Mouse (Mus musculus): ENCODE data around the gene Ankrd65. TPM values are rescaled to one million over a fixed set of nuclear protein-coding genes. Genes with fewer than 3 reads are reported as not detected.
"Not testable (repeated sequence)": the region's sequence is repeated elsewhere in the genome, so short reads cannot be mapped to it uniquely, and the experiment has no call there.

The Ankrd65 gene
- polyA plus RNA-seq, 1 experiment from 2014 or later: 0.07 TPM

DNA sequence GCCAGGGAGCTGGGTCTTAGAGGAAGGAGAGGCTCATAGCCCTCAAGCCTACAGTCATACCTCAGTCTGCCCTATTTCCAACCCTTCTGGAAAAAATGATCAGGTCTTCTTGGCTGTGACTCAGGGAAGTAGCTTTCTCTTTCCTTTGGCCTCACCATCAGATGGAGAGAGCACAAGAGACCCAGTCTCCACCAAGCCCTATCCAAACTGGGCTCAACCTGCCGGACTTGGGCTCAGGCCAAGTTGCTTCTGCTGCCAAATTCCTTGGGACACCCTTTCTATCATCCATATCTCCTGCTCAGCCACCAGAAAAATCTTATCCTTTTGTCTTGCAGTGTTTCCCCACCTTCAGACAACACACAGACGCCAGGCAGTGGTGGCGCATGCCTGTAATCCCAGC, 14.4 kb upstream of the Ankrd65 start:
- Histone ChIP-seq H3K27ac (replicated peaks) (no peak overlapping the region), H3K9ac (no peak overlapping the region), H3K4me1 (replicated peaks) (peaks cover 24% of the 10 kb centered on the region), H3K9me3 (replicated peaks) (no peaks in the 10 kb centered on the region), H3K27me3 (peaks cover 75% of the 10 kb centered on the region), H3K4me2 (no peak overlapping the region), H3K4me3 (replicated peaks) (no peak overlapping the region), H3K36me3 (replicated peaks) (no peaks in the 10 kb centered on the region)
- ATAC-seq (ENCODE audit: insufficient read depth): no peak
- 71% methylated on average over 3 of the region's 3 CpGs for WGBS (ENCODE audit: insufficient replicate concordance)

- WGBS (ENCODE audit: insufficient replicate concordance): 18% methylated on average over 2 of the region's 2 CpGs
- Histone ChIP-seq H3K9ac (no peak overlapping the region), H3K9me3 (replicated peaks) (no peaks in the 10 kb centered on the region), H3K27ac (replicated peaks) (no peak overlapping the region), H3K36me3 (replicated peaks) (no peaks in the 10 kb centered on the region), H3K4me2 (no peak overlapping the region), H3K27me3 (peaks cover 76% of the 10 kb centered on the region), H3K4me1 (replicated peaks) (peaks cover 24% of the 10 kb centered on the region), H3K4me3 (replicated peaks) (no peak overlapping the region)
- ATAC-seq (ENCODE audit: insufficient read depth): no peak; the same call in 1 of the 2 replicates
Measured at GRCm38 (mm10) chr4:155776704-155777335, 13.4 kb upstream of the Ankrd65 start.

GRCm38 (mm10) chr4:155777816-155778215, 12.4 kb upstream of the Ankrd65 start:
- no peak overlapping the region for H3K9ac ChIP-seq
- WGBS (ENCODE audit: insufficient replicate concordance): 41% methylated on average over 2 of the region's 2 CpGs
- H3K9me3 ChIP-seq (replicated peaks): no peaks in the 10 kb centered on the region
- H3K4me2 ChIP-seq: no peak overlapping the region
- H3K36me3 ChIP-seq (replicated peaks): no peaks in the 10 kb centered on the region
- no peak overlapping the region for H3K27ac ChIP-seq (replicated peaks)
- peaks cover 24% of the 10 kb centered on the region for H3K4me1 ChIP-seq (replicated peaks)
- H3K4me3 ChIP-seq (replicated peaks): no peak overlapping the region
- peaks cover 76% of the 10 kb centered on the region for H3K27me3 ChIP-seq
- no peak for ATAC-seq (ENCODE audit: insufficient read depth)

DNA sequence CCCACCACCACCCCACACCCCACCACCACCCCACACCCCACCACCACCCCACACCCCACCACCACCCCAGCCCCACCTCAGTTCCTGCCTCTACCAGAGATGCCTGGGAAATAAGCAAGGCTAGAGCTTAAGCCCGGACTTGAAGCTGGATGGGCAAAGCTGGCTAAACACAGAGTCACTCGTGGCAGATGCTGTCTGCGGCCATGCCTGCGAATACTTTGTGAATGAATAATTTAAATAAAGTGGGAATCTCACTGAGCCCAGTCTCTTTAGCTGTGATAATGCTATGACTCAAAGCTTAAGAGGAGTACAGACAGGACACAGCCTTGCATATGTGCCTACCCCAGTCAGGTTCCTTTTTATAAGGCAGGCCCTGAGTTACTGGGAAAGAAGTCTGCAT, 10.7 kb upstream of the Ankrd65 start:
- no peak overlapping the region for H3K4me2 ChIP-seq
- WGBS (ENCODE audit: insufficient replicate concordance): 61% methylated on average over 4 of the region's 4 CpGs
- peaks cover 28% of the 10 kb centered on the region for H3K4me1 ChIP-seq (replicated peaks)
- no peak overlapping the region for H3K27ac ChIP-seq (replicated peaks)
- H3K4me3 ChIP-seq (replicated peaks): no peak overlapping the region
- no peaks in the 10 kb centered on the region for H3K9me3 ChIP-seq (replicated peaks)
- no peaks in the 10 kb centered on the region for H3K36me3 ChIP-seq (replicated peaks)
- no peak overlapping the region for H3K9ac ChIP-seq
- ATAC-seq (ENCODE audit: insufficient read depth): no peak
- peaks cover 74% of the 10 kb centered on the region for H3K27me3 ChIP-seq

GRCm38 (mm10) chr4:155780895-155781294, 9.3 kb upstream of the Ankrd65 start:
- H3K4me3 ChIP-seq (replicated peaks): no peak overlapping the region
- 37% methylated on average over 6 of the region's 6 CpGs for WGBS (ENCODE audit: insufficient replicate concordance)
- peaks cover 30% of the 10 kb centered on the region for H3K4me1 ChIP-seq (replicated peaks)
- ATAC-seq (ENCODE audit: insufficient read depth): no peak
- peaks cover 66% of the 10 kb centered on the region for H3K27me3 ChIP-seq
- no peaks in the 10 kb centered on the region for H3K36me3 ChIP-seq (replicated peaks)
- no peak overlapping the region for H3K9ac ChIP-seq
- no peaks in the 10 kb centered on the region for H3K9me3 ChIP-seq (replicated peaks)
- H3K4me2 ChIP-seq: no peak overlapping the region
- no peak overlapping the region for H3K27ac ChIP-seq (replicated peaks)

DNA sequence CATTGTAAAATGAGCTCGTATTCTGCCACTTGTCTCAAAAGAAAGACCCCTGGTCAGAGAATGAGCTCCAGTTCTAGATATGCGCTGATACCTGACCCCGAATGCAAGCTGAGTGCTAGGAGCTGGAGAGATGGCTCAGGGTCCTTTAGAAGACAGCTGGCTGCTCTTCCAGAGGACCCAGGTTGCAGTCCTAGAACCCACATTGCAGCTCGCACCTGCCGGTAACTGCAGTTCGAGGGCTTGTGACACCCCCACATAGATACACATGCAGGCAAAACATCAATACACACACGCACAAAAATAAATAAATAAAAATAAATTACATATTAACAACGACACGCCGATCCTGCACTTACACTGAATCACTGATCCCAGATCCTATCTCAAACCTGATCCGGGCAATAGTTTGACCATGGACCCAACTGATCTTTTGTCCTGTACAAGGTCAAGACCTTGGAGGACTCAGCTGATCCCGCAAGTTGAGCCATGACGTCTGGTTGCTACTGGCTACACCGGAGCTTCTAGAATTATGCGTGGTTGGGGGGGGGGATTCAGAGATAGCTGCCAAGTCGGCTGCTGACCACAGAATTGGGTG, 6.7 kb upstream of the Ankrd65 start:
- Histone ChIP-seq H3K4me2 (peak overlapping the region; percentile 90), H3K27ac (replicated peaks) (peak overlapping the region; percentile 64), H3K27me3 (peaks cover 49% of the 10 kb centered on the region), H3K4me3 (replicated peaks) (peak overlapping the region; percentile 63), H3K9me3 (replicated peaks) (no peaks in the 10 kb centered on the region), H3K9ac (peak overlapping the region; percentile 65; the same call in 1 of the 2 replicates), H3K4me1 (replicated peaks) (peaks cover 28% of the 10 kb centered on the region), H3K36me3 (replicated peaks) (no peaks in the 10 kb centered on the region)
- peak; percentile 3; the same call in 1 of the 2 replicates for ATAC-seq (ENCODE audit: insufficient read depth)
- 36% methylated on average over 16 of the region's 16 CpGs for WGBS (ENCODE audit: insufficient replicate concordance)

GRCm38 (mm10) chr4:155784081-155784701, 6.0 kb upstream of the Ankrd65 start:
- peaks cover 34% of the 10 kb centered on the region for H3K4me1 ChIP-seq (replicated peaks)
- under 1% methylated on average over 52 of the region's 52 CpGs for WGBS (ENCODE audit: insufficient replicate concordance)
- peak overlapping the region; percentile 64 for H3K27ac ChIP-seq (replicated peaks)

DNA sequence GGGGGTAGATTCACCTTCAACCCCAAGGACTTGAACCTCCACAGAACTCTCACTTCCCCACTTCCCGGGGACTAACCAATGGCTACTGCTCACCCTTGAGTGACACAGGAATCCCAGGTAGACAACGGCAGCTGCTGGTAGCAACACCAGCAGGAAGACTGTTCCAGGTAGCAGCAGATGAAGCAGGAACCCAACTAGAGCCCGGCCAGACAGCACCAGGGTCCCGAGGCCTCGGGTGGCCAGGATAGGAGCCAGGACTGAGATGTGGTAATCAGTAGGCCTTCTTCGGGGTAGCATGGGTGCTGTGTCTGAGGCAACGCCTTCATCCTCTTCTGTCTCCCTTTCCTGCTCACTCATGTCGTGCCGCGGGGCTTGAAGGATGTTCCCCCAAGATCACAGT, 5.0 kb upstream of the Ankrd65 start:
- Histone ChIP-seq H3K9ac (no peak overlapping the region), H3K27me3 (peaks cover 43% of the 10 kb centered on the region), H3K4me2 (no peak overlapping the region), H3K27ac (replicated peaks) (no peak overlapping the region), H3K4me3 (replicated peaks) (no peak overlapping the region), H3K9me3 (replicated peaks) (no peaks in the 10 kb centered on the region), H3K4me1 (replicated peaks) (peaks cover 34% of the 10 kb centered on the region), H3K36me3 (replicated peaks) (no peaks in the 10 kb centered on the region)
- no peak for ATAC-seq (ENCODE audit: insufficient read depth)
- 75% methylated on average over 10 of the region's 10 CpGs for WGBS (ENCODE audit: insufficient replicate concordance)

More at GRCm38 (mm10) chr4:155784081-155784701, 6.0 kb upstream of the Ankrd65 start:
- H3K36me3 ChIP-seq (replicated peaks): no peaks in the 10 kb centered on the region
- peak overlapping the region; percentile 63 for H3K4me3 ChIP-seq (replicated peaks)
- peak; percentile 68 for ATAC-seq (ENCODE audit: insufficient read depth)
- H3K4me2 ChIP-seq: peak overlapping the region; percentile 90
- peaks cover 49% of the 10 kb centered on the region for H3K27me3 ChIP-seq
- peak overlapping the region; percentile 65 for H3K9ac ChIP-seq
- no peaks in the 10 kb centered on the region for H3K9me3 ChIP-seq (replicated peaks)

DNA sequence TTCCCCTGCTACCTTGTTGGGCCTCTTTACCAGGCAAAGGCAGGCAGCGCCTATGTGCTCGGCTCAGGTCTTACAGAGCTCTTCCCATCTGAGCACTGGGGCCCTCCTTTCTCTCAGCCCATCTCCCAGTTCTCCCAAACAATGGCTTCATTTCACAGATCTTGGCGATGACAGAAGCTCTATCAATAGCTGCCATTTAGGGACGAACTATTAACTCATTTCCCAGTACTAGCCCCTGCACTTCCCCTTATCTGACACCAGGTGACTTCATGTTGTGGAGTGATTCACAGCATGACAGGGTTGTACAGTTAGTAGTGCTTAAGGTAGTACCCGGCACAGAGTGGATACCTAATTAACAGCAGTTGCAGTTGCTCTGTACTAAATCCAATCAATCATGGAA, 4.4 kb upstream of the Ankrd65 start, which contains the start of gene Tmem88b:
TSS of gene Tmem88b (minus strand) at position 56 of the 400 bp plus-strand sequence.
- Histone ChIP-seq H3K27ac (replicated peaks) (no peak within 1 kb of the TSS), H3K9ac (no peak within 1 kb of the TSS)
- ATAC-seq (ENCODE audit: insufficient read depth): no peak

GRCm38 (mm10) chr4:155788300-155788699, 1.9 kb upstream of the Ankrd65 start:
- Histone ChIP-seq H3K27me3 (peaks cover 29% of the 10 kb centered on the region), H3K4me1 (replicated peaks) (peaks cover 34% of the 10 kb centered on the region), H3K9ac (no peak overlapping the region), H3K27ac (replicated peaks) (0 out of 2 replicates have a peak overlapping the region, but pooled peaks have one; percentile 14), H3K36me3 (replicated peaks) (no peaks in the 10 kb centered on the region), H3K4me3 (replicated peaks) (no peak overlapping the region), H3K4me2 (0 out of 2 replicates have a peak overlapping the region, but pooled peaks have one; percentile 10), H3K9me3 (replicated peaks) (no peaks in the 10 kb centered on the region)
- WGBS (ENCODE audit: insufficient replicate concordance): 39% methylated on average over 3 of the region's 3 CpGs
- peak; percentile 58 for ATAC-seq (ENCODE audit: insufficient read depth)

More for the DNA sequence above, 4.4 kb upstream of the Ankrd65 start, which contains the start of gene Tmem88b:
- Histone ChIP-seq H3K4me2 (peak within 1 kb of the TSS; percentile 90), H3K4me1 (replicated peaks) (peaks cover 34% of the 10 kb centered on the region), H3K4me3 (replicated peaks) (peak within 1 kb of the TSS; percentile 63; the same call in 1 of the 2 replicates), H3K27me3 (peaks cover 40% of the 10 kb centered on the region), H3K9me3 (replicated peaks) (no peaks in the 10 kb centered on the region), H3K36me3 (replicated peaks) (no peaks in the 10 kb centered on the region)
- WGBS (ENCODE audit: insufficient replicate concordance): 46% methylated on average over 5 of the region's 5 CpGs

GRCm38 (mm10) chr4:155788833-155789232, 1.4 kb upstream of the Ankrd65 start:
- not testable (repeated sequence) for H3K9ac ChIP-seq; H3K9me3 ChIP-seq (replicated peaks); H3K36me3 ChIP-seq (replicated peaks); H3K4me3 ChIP-seq (replicated peaks)
- Histone ChIP-seq H3K27me3 (peaks cover 25% of the 10 kb centered on the region), H3K27ac (replicated peaks) (0 out of 2 replicates have a peak overlapping the region, but pooled peaks have one; percentile 14), H3K4me1 (replicated peaks) (peaks cover 30% of the 10 kb centered on the region), H3K4me2 (0 out of 2 replicates have a peak overlapping the region, but pooled peaks have one; percentile 10)
- peak; percentile 50; the same call in 1 of the 2 replicates for ATAC-seq (ENCODE audit: insufficient read depth)
- WGBS (ENCODE audit: insufficient replicate concordance): 65% methylated on average over 4 of the region's 4 CpGs
